Mouse (Mus musculus) yolk sac, embryonic 10.5 days (tissue): ENCODE results near the gene Gm49393.
A peak's percentile ranks its signal among the peaks of the same experiment; 100 is the strongest.
"Not testable (repeated sequence)": the region's sequence is repeated elsewhere in the genome, so short reads cannot be mapped to it uniquely, and the experiment has no call there.

ENCODE experiments used
- DNase-seq: peaks from one replicate; pipeline ENCODE4 v3.0.0-alpha.2; 2017; ENCODE audit warnings: low spot score

Gm49393 gene

DNA sequence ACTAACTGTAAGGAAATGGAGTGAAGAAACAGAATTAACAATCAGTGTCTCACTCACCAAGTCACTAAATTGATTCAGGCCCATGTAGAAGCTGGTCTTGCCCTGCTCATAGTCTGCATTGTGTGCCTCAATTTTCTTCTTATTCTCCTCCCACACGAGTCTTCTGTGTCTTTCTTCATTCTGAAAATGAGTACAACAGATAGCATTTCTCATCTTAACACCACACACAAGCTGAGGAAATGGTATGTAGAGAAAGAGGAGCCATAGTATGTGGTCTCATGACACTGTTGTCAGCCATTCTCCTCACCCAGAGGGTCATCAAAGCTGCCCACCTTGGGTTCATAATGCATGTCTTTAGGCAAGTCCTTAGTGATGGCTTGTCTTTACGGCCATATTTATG is at the start of gene Gm49393:
Gm49393 (minus strand) TSS at position 101 of the 400 bp plus-strand sequence.
- not testable (repeated sequence) for DNase-seq

GRCm38 (mm10) chr13:60972319-60972718 is 36.9 kb upstream of the Gm49393 start:
- DNase-seq: not testable (repeated sequence)

DNA sequence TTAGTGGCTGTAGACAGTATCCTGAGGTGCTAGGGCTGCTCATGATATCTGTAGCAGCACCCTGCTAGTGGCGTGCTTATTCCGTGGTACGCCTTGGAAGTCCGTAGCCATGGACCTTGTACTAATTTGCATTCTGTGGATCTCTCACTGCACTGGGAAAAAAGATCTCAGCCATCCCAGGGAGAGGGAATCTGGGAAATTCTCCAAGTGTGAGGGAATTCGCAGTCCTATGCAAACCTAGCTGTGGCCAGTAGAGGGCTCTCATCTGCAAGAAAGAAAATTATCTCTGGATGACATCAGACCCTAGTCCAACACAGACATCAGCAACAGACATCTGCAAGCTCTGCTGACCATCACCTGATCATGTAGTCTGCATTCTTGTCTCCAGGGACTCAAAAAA is 28.6 kb upstream of the Gm49393 start:
- not testable (repeated sequence) for DNase-seq

- no peak for DNase-seq
Measured at GRCm38 (mm10) chr13:60961706-60962105, 26.3 kb upstream of the Gm49393 start.

GRCm38 (mm10) chr13:60941884-60942283 is 6.5 kb upstream of the Gm49393 start, which contains the start of gene Tpbpa:
Gene Tpbpa, minus strand, starts transcription at chr13:60941984.
- DNase-seq: not testable (repeated sequence)

DNA sequence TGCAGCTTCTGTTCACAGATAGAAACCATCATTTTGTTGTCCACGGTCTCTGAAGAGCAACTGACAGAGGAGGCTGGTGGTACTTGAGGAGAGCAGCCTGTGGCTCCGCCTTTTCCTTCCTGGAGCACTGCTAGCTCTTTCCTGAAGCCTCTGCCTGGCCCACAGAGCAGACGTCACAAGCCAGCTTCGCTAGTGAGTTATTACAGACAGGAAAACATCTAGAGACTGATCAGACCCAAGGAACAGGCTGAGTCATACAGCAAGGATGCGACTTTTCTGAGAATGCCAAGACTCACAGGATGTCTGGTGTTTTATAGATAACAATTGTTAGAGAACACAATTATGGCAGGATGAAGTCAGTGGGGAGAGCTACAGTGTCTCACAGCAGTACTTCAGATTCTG is 1.1 kb upstream of the Gm49393 start, which contains the start of the genes Gm49391 and Ctla2a:
Gm49391 (minus strand) TSS at position 72 of the 402 bp plus-strand sequence.
Ctla2a (minus strand) TSS at position 126 of the 402 bp plus-strand sequence.
- DNase-seq: peak; percentile 14

DNA sequence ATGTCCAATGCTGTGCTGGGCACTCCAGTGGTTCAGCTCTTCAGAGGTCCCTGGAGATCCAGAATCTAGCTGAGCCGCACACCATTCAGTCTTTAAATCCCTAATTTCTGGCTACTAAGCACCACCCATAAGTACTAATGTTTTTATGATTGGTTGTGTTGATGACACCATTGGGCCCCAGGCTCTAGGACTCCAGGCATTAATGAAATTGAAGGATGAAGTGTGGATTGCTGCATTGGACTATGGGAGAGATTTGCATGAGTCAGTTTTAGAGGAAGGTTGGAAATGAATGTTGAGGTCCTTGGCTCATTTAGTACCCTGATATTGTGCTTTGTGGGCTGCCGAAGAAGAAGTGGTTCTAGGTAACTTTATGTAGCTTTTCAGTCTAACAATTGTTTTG is 30.6 kb downstream of the Gm49393 start, which contains the start of gene Tpbpb:
Tpbpb (minus strand) TSS at position 101 of the 400 bp plus-strand sequence.
- DNase-seq: not testable (repeated sequence)

- DNase-seq: peak; percentile 18
Measured at GRCm38 (mm10) chr13:60897328-60897727, 38.1 kb downstream of the Gm49393 start, which contains the start of gene Ctla2b. Gene Ctla2b, minus strand, starts transcription at chr13:60897447.

- DNase-seq: not testable (repeated sequence)
Measured at GRCm38 (mm10) chr13:60896794-60897193, 38.6 kb downstream of the Gm49393 start, which contains the start of gene Gm49392. Gene Gm49392, minus strand, starts transcription at chr13:60896894.

- DNase-seq: no peak
Measured at GRCm38 (mm10) chr13:60895406-60896160, 39.8 kb downstream of the Gm49393 start.

GRCm38 (mm10) chr13:60892301-60892700 is 43.1 kb downstream of the Gm49393 start:
- DNase-seq: no peak

DNA sequence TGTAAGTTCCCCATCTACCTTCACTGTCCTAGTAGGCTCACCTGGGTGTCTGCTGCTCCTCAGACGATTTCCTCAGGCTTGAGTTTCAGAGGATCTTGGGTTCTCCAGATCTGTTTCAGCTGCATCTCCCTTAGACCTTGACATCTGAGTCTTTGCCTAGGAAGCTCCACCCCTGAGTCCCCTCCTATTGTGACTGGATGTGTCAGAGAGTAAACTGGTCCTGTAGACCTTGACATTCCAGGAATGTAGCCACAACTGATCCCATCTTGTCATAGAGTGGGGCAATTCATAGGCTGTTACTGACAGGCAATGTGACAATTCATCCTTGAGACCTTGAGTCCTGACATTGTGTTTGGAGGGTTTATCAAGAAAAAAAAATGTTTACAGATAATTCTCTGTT is 71.1 kb downstream of the Gm49393 start, which contains the start of gene 4930486L24Rik:
4930486L24Rik (minus strand) TSS at position 195 of the 400 bp plus-strand sequence.
- no peak for DNase-seq

GRCm38 (mm10) chr13:60848241-60849120 is 86.9 kb downstream of the Gm49393 start:
- no peak for DNase-seq

- DNase-seq: no peak
Measured at GRCm38 (mm10) chr13:60843153-60843552, 92.2 kb downstream of the Gm49393 start.

DNA sequence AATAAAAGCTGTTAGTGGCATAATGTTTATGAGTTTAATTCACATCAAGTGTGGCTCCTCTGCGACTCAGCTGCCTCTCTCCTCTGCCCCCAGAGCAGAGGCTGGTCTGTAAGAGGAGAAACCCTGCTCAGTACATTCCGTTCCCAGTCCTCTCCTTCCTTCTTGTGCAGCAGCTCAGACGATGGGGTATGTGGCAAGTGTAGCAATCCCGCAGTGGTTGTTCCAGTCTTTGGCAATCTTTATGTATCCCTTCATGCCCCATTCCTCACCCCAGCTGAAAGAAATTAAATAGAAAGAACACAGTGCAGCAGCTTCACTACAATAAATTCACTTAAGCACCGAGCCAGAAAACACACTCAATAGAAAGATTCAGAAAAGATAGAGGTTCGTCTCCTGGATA is 92.7 kb downstream of the Gm49393 start:
- DNase-seq: no peak

- DNase-seq: no peak
Measured at GRCm38 (mm10) chr13:60839353-60839902, 96.0 kb downstream of the Gm49393 start.

- no peak for DNase-seq
Measured at GRCm38 (mm10) chr13:60826052-60826451, 109.3 kb downstream of the Gm49393 start.

DNA sequence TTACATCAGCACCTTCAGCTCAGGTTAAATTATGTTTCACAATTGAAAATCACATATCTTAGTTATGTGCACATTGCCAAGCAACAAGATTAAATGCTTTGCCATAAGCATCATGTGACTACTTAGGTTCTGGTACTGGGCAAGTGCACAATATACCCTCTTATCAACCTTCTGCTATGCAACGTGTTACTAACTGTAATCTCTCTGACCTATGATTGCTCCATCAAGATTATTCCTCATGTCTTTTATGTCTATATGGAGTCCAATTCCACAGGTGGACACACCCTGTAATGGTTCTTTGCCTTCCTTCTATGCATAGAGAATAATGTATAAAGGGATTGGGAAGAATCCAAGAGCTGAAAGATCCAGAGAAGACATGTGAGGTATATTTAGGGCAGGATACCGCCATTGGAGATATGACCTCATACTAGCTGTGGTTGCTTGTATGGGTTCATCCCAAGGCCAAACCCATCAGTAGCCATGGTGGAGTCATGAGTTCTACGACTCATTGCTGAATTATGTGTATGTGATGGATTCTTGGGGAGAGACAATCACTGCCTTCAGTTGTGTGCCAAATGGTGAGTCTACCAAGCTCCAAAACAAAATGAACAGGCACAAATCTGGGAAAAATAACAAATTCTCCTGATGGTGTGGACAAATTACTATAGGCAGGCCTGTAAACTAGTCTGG is 114.8 kb downstream of the Gm49393 start:
- DNase-seq: no peak

DNA sequence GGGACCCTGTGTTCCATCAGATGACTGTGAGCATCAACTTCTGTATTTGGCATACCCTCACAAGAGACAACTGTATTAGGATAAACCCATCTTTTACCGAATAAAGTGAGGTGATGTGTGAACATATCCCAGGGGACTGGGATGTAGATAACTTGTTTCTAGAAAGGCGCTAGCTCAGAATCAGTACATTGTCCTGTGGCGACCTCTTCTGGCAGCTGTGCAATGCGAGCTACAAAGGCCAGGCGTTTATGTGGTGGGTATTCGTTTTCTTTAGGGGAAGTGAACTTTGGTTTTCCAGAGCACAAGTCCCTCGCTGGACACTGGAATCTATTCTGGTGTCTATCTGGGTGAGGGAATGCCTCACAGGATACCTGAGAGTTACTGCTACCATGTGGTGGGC is 115.9 kb downstream of the Gm49393 start:
- peak; percentile 6 for DNase-seq

DNA sequence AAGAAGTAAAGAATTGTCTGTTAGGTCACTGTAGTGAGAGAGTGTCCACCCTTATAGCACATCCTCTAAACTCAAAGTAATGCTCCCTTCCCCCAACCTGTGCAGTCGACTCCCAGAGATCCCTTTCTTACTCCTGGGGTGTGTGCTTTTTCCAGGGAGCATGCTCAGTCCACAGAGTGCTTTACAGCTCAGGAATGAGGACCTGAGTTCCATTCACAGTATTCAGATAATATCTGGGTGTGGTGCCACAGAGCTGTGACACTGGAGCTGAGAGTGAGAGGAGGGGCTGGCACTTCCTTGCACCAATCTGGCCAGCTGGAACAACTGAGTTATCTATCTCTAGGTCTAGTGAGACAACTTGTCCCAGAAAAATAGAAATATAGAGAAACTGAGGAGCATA is 121.7 kb downstream of the Gm49393 start:
- no peak for DNase-seq

- no peak for DNase-seq
Measured at GRCm38 (mm10) chr13:60812768-60813167, 122.6 kb downstream of the Gm49393 start.
